Mouse (Mus musculus) ES-E14 (cell line): ENCODE measurements around the gene Ppp4r2.

Source experiments
- CHD2 ChIP-seq: IDR thresholded peaks from 2 replicates; pipeline ENCODE4 v1.6.1; 2014; ENCODE audit warnings: mild to moderate bottlenecking, low read depth, low read length, inconsistent platforms
- HCFC1 ChIP-seq: IDR thresholded peaks from 2 replicates; pipeline ENCODE4 v1.6.1; 2012; ENCODE audit warnings: low read length, inconsistent platforms, borderline replicate concordance; ENCODE audit not compliant: insufficient read depth
- ZC3H11A ChIP-seq: IDR thresholded peaks from 2 replicates; pipeline ENCODE4 v1.6.1; 2012; ENCODE audit warnings: low read depth, mild to moderate bottlenecking, inconsistent platforms, low read length, borderline replicate concordance

GRCm38 (mm10) chr6:100789161-100789560, 44.3 kb upstream of the Ppp4r2 start:
- TF ChIP-seq ZC3H11A (no peak), CHD2 (no peak), HCFC1 (no peak)
